Mouse (Mus musculus) thymus, adult 2 months (tissue): ENCODE data around the gene Gtf2h4. TPM values are rescaled to one million over a fixed set of nuclear protein-coding genes. Genes with fewer than 3 reads are reported as not detected.

Source experiments
- DNase-seq: peaks from one replicate; pipeline ENCODE4 v3.0.0; 2021
- H3K27ac ChIP-seq: fragments of 200-500 bp; 2 replicates; pipeline ENCODE4 v1.5.1; 2012; ENCODE audit warnings: low read length, control low read depth; ENCODE audit not compliant: control insufficient read depth, insufficient read depth
- H3K27me3 ChIP-seq: fragments of 200-500 bp; 2 replicates; pipeline ENCODE4 v1.6.1; 2012; ENCODE audit warnings: mild to moderate bottlenecking, low read length, moderate library complexity, mixed read lengths; ENCODE audit not compliant: control insufficient read depth, insufficient read depth
- H3K36me3 ChIP-seq: fragments of 200-500 bp; 2 replicates; pipeline ENCODE4 v1.6.1; 2012; ENCODE audit warnings: mild to moderate bottlenecking, low read length, moderate library complexity; ENCODE audit not compliant: control insufficient read depth, insufficient read depth
- H3K4me1 ChIP-seq: fragments of 200-500 bp; replicated peaks from 2 replicates; pipeline ENCODE4 v1.6.1; 2012; ENCODE audit warnings: low read length; ENCODE audit not compliant: control insufficient read depth, insufficient read depth
- H3K4me3 ChIP-seq: fragments of 200-500 bp; 2 replicates; pipeline ENCODE4 v1.5.1; 2012; ENCODE audit warnings: mild to moderate bottlenecking, low read length, control low read depth, moderate library complexity; ENCODE audit not compliant: control insufficient read depth, insufficient read depth
- CTCF ChIP-seq: fragments of 200-500 bp; IDR thresholded peaks from 2 replicates; pipeline ENCODE4 v1.5.1; 2012; ENCODE audit warnings: mild to moderate bottlenecking, control low read depth, low read length, moderate library complexity, borderline replicate concordance; ENCODE audit not compliant: control insufficient read depth, poor library complexity, insufficient read depth; ENCODE audit errors: extremely low read depth
- POLR2A ChIP-seq: fragments of 200-500 bp; IDR thresholded peaks from 2 replicates; pipeline ENCODE4 v1.6.1; 2012; ENCODE audit warnings: mild to moderate bottlenecking, low read length, control low read depth, moderate library complexity; ENCODE audit not compliant: control insufficient read depth, poor library complexity, insufficient read depth; ENCODE audit errors: extremely low read depth
- WGBS: fragments of 180-500 bp; shearing (Covaris S2); methylation state at CpG from one replicate; pipeline ENCODE4 v1.1.7; 2018; 5-methylcytosine and 5-hydroxymethylcytosine counted together
- polyA plus RNA-seq: library from polyadenylated mRNA; depleted of rRNA; stranded (reverse); fragments of >200 nt; gene quantifications from 2 replicates; pipeline ENCODE4 v1.2.3, GENCODE M21; 2012

Gene Gtf2h4
- polyA plus RNA-seq, 1 experiment = 352 TPM

- Histone ChIP-seq H3K27ac (peak overlapping the region; percentile 15; the same call in 1 of the 2 replicates), H3K4me3 (no peak overlapping the region), H3K36me3 (no peaks in the 10 kb centered on the region), H3K27me3 (no peaks in the 10 kb centered on the region; the same call in 1 of the 2 replicates), H3K4me1 (peaks cover 21% of the 10 kb centered on the region)
- 94% methylated on average over 2 of the region's 2 CpGs for WGBS
- DNase-seq = no peak
- TF ChIP-seq POLR2A (no peak), CTCF (no peak)
Measured at GRCm38 (mm10) chr17:35708611-35709010, 35.1 kb upstream of the Gtf2h4 start.

DNA sequence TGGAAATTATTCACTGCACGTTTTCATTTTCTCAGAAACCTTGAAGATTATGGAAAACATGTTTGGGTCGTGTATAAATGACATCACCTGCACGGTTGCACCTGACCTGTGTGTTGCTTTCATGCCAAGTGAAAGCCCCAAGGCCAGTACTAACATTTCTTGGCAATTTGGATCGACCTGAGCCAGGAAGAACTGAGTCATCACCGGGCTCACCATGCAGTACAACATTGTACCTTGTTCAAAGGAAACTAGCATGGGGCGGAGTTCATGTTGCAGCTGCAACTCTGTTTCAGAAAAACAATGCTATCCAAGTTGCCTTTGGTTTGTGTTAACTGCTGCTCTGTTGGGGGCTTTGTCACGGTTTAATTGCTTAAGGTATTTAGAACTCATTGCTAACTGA lies 34.4 kb upstream of the Gtf2h4 start:
- peaks cover 21% of the 10 kb centered on the region for H3K4me1 ChIP-seq
- H3K27me3 ChIP-seq = no peaks in the 10 kb centered on the region; the same call in 1 of the 2 replicates
- WGBS = 60% methylated on average over 7 of the region's 7 CpGs
- H3K27ac ChIP-seq = no peak overlapping the region
- H3K4me3 ChIP-seq = no peak overlapping the region
- H3K36me3 ChIP-seq = no peaks in the 10 kb centered on the region
- no peak for DNase-seq
- no peak for TF ChIP-seq CTCF
- TF ChIP-seq POLR2A = no peak

DNA sequence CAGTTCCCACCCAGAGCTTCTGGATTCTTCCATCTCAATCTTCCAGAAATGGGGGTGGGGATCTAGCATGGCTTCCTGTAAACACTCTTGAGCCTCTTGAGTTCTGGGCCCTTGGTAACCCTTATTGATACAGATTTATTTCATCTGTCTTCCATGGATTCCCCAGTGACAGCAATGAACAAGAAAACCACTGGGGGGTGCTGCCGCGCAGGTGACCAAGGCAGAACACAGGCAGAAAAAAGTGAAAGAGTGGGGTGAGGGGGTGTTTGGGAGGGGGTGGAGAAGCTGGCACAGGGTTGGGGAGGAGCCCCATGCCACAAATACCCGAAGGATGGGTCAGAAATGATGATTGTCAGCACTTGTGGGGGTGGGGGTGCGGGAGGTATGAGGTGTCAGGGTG lies 32.3 kb upstream of the Gtf2h4 start:
- Histone ChIP-seq H3K4me1 (peaks cover 28% of the 10 kb centered on the region), H3K27ac (no peak overlapping the region), H3K27me3 (peaks cover 15% of the 10 kb centered on the region; the same call in 1 of the 2 replicates), H3K36me3 (no peaks in the 10 kb centered on the region), H3K4me3 (no peak overlapping the region)
- no peak for TF ChIP-seq POLR2A
- TF ChIP-seq CTCF = peak; percentile 35; the same call in 1 of the 2 replicates
- 24% methylated on average over 4 of the region's 4 CpGs for WGBS
- peak; percentile 48 for DNase-seq

GRCm38 (mm10) chr17:35704621-35705464 lies 31.3 kb upstream of the Gtf2h4 start, which contains the start of gene Ddr1:
Gene Ddr1, minus strand, starts transcription at chr17:35704621.
- 13% methylated on average over 19 of the region's 19 CpGs for WGBS
- TF ChIP-seq CTCF (no peak), POLR2A (no peak)
- H3K4me1 ChIP-seq = peaks cover 36% of the 10 kb centered on the region
- H3K27ac ChIP-seq = peak within 1 kb of the TSS; percentile 9; the same call in 1 of the 2 replicates
- peak within 1 kb of the TSS; percentile 18; the same call in 1 of the 2 replicates for H3K4me3 ChIP-seq
- peak; percentile 51 for DNase-seq
- no peaks in the 10 kb centered on the region for H3K36me3 ChIP-seq
- peaks cover 18% of the 10 kb centered on the region; the same call in 1 of the 2 replicates for H3K27me3 ChIP-seq

GRCm38 (mm10) chr17:35703751-35704271 lies 30.3 kb upstream of the Gtf2h4 start:
- 15% methylated on average over 14 of the region's 14 CpGs for WGBS
- TF ChIP-seq CTCF = no peak
- no peak for TF ChIP-seq POLR2A
- no peak overlapping the region for H3K4me3 ChIP-seq

GRCm38 (mm10) chr17:35703065-35703464 lies 29.5 kb upstream of the Gtf2h4 start:
- H3K36me3 ChIP-seq = no peaks in the 10 kb centered on the region
- H3K27me3 ChIP-seq = peaks cover 18% of the 10 kb centered on the region; the same call in 1 of the 2 replicates
- DNase-seq = no peak
- TF ChIP-seq POLR2A (no peak), CTCF (no peak)
- H3K4me3 ChIP-seq = no peak overlapping the region
- peaks cover 39% of the 10 kb centered on the region for H3K4me1 ChIP-seq
- WGBS = 50% methylated on average over 2 of the region's 2 CpGs
- no peak overlapping the region for H3K27ac ChIP-seq

More at GRCm38 (mm10) chr17:35703751-35704271, 30.3 kb upstream of the Gtf2h4 start:
- Histone ChIP-seq H3K36me3 (no peaks in the 10 kb centered on the region), H3K27ac (peak overlapping the region; percentile 9; the same call in 1 of the 2 replicates), H3K4me1 (peaks cover 39% of the 10 kb centered on the region), H3K27me3 (peaks cover 18% of the 10 kb centered on the region; the same call in 1 of the 2 replicates)
- DNase-seq = no peak
